Mouse (Mus musculus): Measurements from ENCODE around the gene Nabp2. TPM values are rescaled to one million over a fixed set of nuclear protein-coding genes. Genes with fewer than 3 reads are reported as not detected.

Gene Nabp2
- polyA plus RNA-seq, 1 experiment from 2014 or later = 147 TPM

DNA sequence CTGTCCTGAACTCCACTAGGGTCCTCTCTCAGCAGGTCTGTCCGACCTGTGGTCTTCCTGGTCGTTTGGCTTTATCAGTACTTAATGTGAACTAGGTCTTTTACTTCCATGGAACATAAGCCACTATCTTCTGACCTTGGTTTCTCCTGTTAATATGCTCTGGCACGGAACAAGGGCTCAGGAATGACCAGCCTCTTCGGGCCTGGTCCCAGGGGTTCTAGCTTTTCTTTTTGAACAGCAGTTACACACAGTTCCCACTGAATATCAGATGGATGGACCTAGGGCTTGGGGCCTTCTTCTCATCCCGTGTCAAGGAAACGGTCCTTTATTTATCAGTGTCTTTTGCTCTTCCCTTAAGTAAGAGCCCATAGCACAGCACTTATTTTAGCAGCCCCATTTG is 49.5 kb downstream of the Nabp2 start:
- Histone ChIP-seq H3K27ac (no peak overlapping the region), H3K36me3 (peaks cover 89% of the 10 kb centered on the region), H3K4me1 (replicated peaks) (no peaks in the 10 kb centered on the region), H3K9me3 (no peaks in the 10 kb centered on the region), H3K4me3 (no peak overlapping the region), H3K27me3 (ENCODE audit: insufficient read depth, poor library complexity, severe bottlenecking) (no peaks in the 10 kb centered on the region)
- WGBS = 91% methylated on average over 6 of the region's 6 CpGs
- DNase-seq (ENCODE audit: low spot score) = no peak

- no peak for DNase-seq (ENCODE audit: low spot score)
- 94% methylated on average over 6 of the region's 6 CpGs for WGBS
- peaks cover 97% of the 10 kb centered on the region for H3K36me3 ChIP-seq
These were observed 52.1 kb downstream of the Nabp2 start for GRCm38 (mm10) chr10:128359226-128359625.

GRCm38 (mm10) chr10:128358796-128359195 is 52.5 kb downstream of the Nabp2 start:
- Histone ChIP-seq H3K36me3 (peaks cover 97% of the 10 kb centered on the region), H3K27me3 (ENCODE audit: insufficient read depth, poor library complexity, severe bottlenecking) (no peaks in the 10 kb centered on the region)

More at GRCm38 (mm10) chr10:128359226-128359625, 52.1 kb downstream of the Nabp2 start:
- Histone ChIP-seq H3K27me3 (ENCODE audit: insufficient read depth, poor library complexity, severe bottlenecking) (no peaks in the 10 kb centered on the region), H3K4me1 (replicated peaks) (no peaks in the 10 kb centered on the region), H3K9me3 (no peaks in the 10 kb centered on the region), H3K27ac (no peak overlapping the region), H3K4me3 (no peak overlapping the region)

More at GRCm38 (mm10) chr10:128358796-128359195, 52.5 kb downstream of the Nabp2 start:
- Histone ChIP-seq H3K4me3 (no peak overlapping the region), H3K4me1 (replicated peaks) (no peaks in the 10 kb centered on the region), H3K9me3 (no peaks in the 10 kb centered on the region), H3K27ac (no peak overlapping the region)
- DNase-seq (ENCODE audit: low spot score) = no peak
- 57% methylated on average over 2 of the region's 2 CpGs for WGBS

Other genes starting within 250 kb of the Nabp2 start
- 25.7 and 28.6 TPM in 2 replicates for gene Rbms2, start 231.2 kb downstream of the Nabp2 start, polyA plus RNA-seq (2016; fragmentation: Nextera tagmentation; extraction: Ambion mirVana)
- 0.57 and 0.93 TPM in 2 replicates for gene Gls2, start 217.0 kb downstream of the Nabp2 start, polyA plus RNA-seq (2016; fragmentation: Nextera tagmentation; extraction: Ambion mirVana)
- 27.3 and 27.5 TPM in 2 replicates for gene Spryd4, start 199.7 kb downstream of the Nabp2 start, polyA plus RNA-seq (2016; fragmentation: Nextera tagmentation; extraction: Ambion mirVana)
- gene Mip, start 185.7 kb downstream of the Nabp2 start, polyA plus RNA-seq (2016; fragmentation: Nextera tagmentation; extraction: Ambion mirVana) = 0.22 and 0.24 TPM in 2 replicates
- 65.9 and 89.7 TPM in 2 replicates for gene Timeless, start 179.4 kb downstream of the Nabp2 start, polyA plus RNA-seq (2016; fragmentation: Nextera tagmentation; extraction: Ambion mirVana)
- gene Apon, start 157.4 kb downstream of the Nabp2 start, polyA plus RNA-seq (2016; fragmentation: Nextera tagmentation; extraction: Ambion mirVana) = 0.54 and 0.56 TPM in 2 replicates
- not detected in 2 replicates for gene Apof, start 142.8 kb downstream of the Nabp2 start, polyA plus RNA-seq (2016; fragmentation: Nextera tagmentation; extraction: Ambion mirVana)
- 14.6 and 19.3 TPM in 2 replicates for gene Stat2, start 140.9 kb downstream of the Nabp2 start, polyA plus RNA-seq (2016; fragmentation: Nextera tagmentation; extraction: Ambion mirVana)
- gene Il23a, start 112.7 kb downstream of the Nabp2 start, polyA plus RNA-seq (2016; fragmentation: Nextera tagmentation; extraction: Ambion mirVana) = not detected in 2 replicates
- 42.5 and 43.7 TPM in 2 replicates for gene Pan2, start 108.2 kb downstream of the Nabp2 start, polyA plus RNA-seq (2016; fragmentation: Nextera tagmentation; extraction: Ambion mirVana)
- gene Cnpy2, start 89.0 kb downstream of the Nabp2 start, polyA plus RNA-seq (2016; fragmentation: Nextera tagmentation; extraction: Ambion mirVana) = 252 and 259 TPM in 2 replicates
- gene Cs, start 73.8 kb downstream of the Nabp2 start, polyA plus RNA-seq (2016; fragmentation: Nextera tagmentation; extraction: Ambion mirVana) = 231 and 232 TPM in 2 replicates
- 14.5 and 21.6 TPM in 2 replicates for gene Coq10a, start 42.5 kb downstream of the Nabp2 start, polyA plus RNA-seq (2016; fragmentation: Nextera tagmentation; extraction: Ambion mirVana)
- gene Ankrd52, start 34.4 kb downstream of the Nabp2 start, polyA plus RNA-seq (2016; fragmentation: Nextera tagmentation; extraction: Ambion mirVana) = 9.6 and 10.3 TPM in 2 replicates
- gene Slc39a5, start 10.3 kb downstream of the Nabp2 start, polyA plus RNA-seq (2016; fragmentation: Nextera tagmentation; extraction: Ambion mirVana) = 0.55 TPM in 1 of 2 replicates, not detected in the other
- 46.7 and 48.0 TPM in 2 replicates for gene Rnf41, start 165 bp upstream of the Nabp2 start, polyA plus RNA-seq (2016; fragmentation: Nextera tagmentation; extraction: Ambion mirVana)
- 72.2 and 106 TPM in 2 replicates for gene Smarcc2, start 47.8 kb upstream of the Nabp2 start, polyA plus RNA-seq (2016; fragmentation: Nextera tagmentation; extraction: Ambion mirVana)
- 866 and 958 TPM in 2 replicates for gene Myl6, start 82.7 kb upstream of the Nabp2 start, polyA plus RNA-seq (2016; fragmentation: Nextera tagmentation; extraction: Ambion mirVana)
- 2.8 TPM in 2 replicates for gene Myl6b, start 87.2 kb upstream of the Nabp2 start, polyA plus RNA-seq (2016; fragmentation: Nextera tagmentation; extraction: Ambion mirVana)
- gene Esyt1, start 114.4 kb upstream of the Nabp2 start, polyA plus RNA-seq (2016; fragmentation: Nextera tagmentation; extraction: Ambion mirVana) = 20.2 and 22.0 TPM in 2 replicates
- 16.9 and 19.9 TPM in 2 replicates for gene Zc3h10, start 136.3 kb upstream of the Nabp2 start, polyA plus RNA-seq (2016; fragmentation: Nextera tagmentation; extraction: Ambion mirVana)
- 2,868 and 3,332 TPM in 2 replicates for gene Rpl41, start 137.8 kb upstream of the Nabp2 start, polyA plus RNA-seq (2016; fragmentation: Nextera tagmentation; extraction: Ambion mirVana)
- gene Pa2g4, start 154.5 kb upstream of the Nabp2 start, polyA plus RNA-seq (2016; fragmentation: Nextera tagmentation; extraction: Ambion mirVana) = 205 and 257 TPM in 2 replicates
- gene Erbb3, start 178.2 kb upstream of the Nabp2 start, polyA plus RNA-seq (2016; fragmentation: Nextera tagmentation; extraction: Ambion mirVana) = 5.0 and 13.5 TPM in 2 replicates
- 472 and 519 TPM in 2 replicates for gene Rps26, start 215.3 kb upstream of the Nabp2 start, polyA plus RNA-seq (2016; fragmentation: Nextera tagmentation; extraction: Ambion mirVana)
- gene Ikzf4, start 234.5 kb upstream of the Nabp2 start, polyA plus RNA-seq (2016; fragmentation: Nextera tagmentation; extraction: Ambion mirVana) = 2.6 and 3.5 TPM in 2 replicates

Data from hindbrain, embryonic 10.5 days (tissue).